Mouse (Mus musculus) stomach, embryonic 16.5 days (tissue): ENCODE data around the gene Atp2a2. TPM values are rescaled to one million over a fixed set of nuclear protein-coding genes. Genes with fewer than 3 reads are reported as not detected.
A peak's percentile ranks its signal among the peaks of the same experiment; 100 is the strongest.

Source experiments
- ATAC-seq: fragments of 200-750 bp; cut with Nextera tagmentation; 2 replicates; pipeline ENCODE4 v1.8.0; 2017; ENCODE audit warnings: moderate number of reproducible peaks, moderate TSS enrichment; ENCODE audit not compliant: insufficient read depth, low FRiP score
- H3K27ac ChIP-seq: fragments of 300-500 bp; sonication (generic); 2 replicates; pipeline ENCODE4 v1.5.1; 2014; ENCODE audit warnings: low read length
- H3K27me3 ChIP-seq: fragments of 300-500 bp; sonication (generic); 2 replicates; pipeline ENCODE4 v1.6.1; 2014; ENCODE audit warnings: low read length, control low read depth, mixed read lengths; ENCODE audit not compliant: control insufficient read depth, insufficient read depth
- H3K36me3 ChIP-seq: fragments of 300-500 bp; sonication (generic); 2 replicates; pipeline ENCODE4 v1.6.1; 2014; ENCODE audit warnings: low read length; ENCODE audit not compliant: control insufficient read depth, insufficient read depth
- H3K4me1 ChIP-seq: fragments of 300-500 bp; sonication (generic); 2 replicates; pipeline ENCODE4 v1.6.1; 2014; ENCODE audit warnings: low read length, control low read depth, mixed read lengths; ENCODE audit not compliant: control insufficient read depth, insufficient read depth
- H3K4me2 ChIP-seq: fragments of 300-500 bp; sonication (generic); 2 replicates; pipeline ENCODE4 v1.6.1; 2014; ENCODE audit warnings: low read depth, low read length, mixed read lengths
- H3K4me3 ChIP-seq: fragments of 300-500 bp; sonication (generic); replicated peaks from 2 replicates; pipeline ENCODE4 v1.5.1; 2014; ENCODE audit warnings: mild to moderate bottlenecking, low read length
- H3K9ac ChIP-seq: fragments of 300-500 bp; sonication (generic); 2 replicates; pipeline ENCODE4 v1.6.1; 2014; ENCODE audit warnings: low read length
- H3K9me3 ChIP-seq: fragments of 300-500 bp; sonication (generic); replicated peaks from 2 replicates; pipeline ENCODE4 v1.6.1; 2016; ENCODE audit warnings: low read length, control low read depth; ENCODE audit not compliant: control insufficient read depth
- WGBS: fragments of 180-500 bp; shearing (Covaris S2); extraction: QIAGEN DNeasy Blood & Tissue Kit; methylation state at CpG from one replicate; pipeline ENCODE4 v1.1.7; 2014; 5-methylcytosine and 5-hydroxymethylcytosine counted together
- polyA plus RNA-seq: library from polyadenylated mRNA; unstranded; fragments of >200 nt; fragmentation: Nextera tagmentation; extraction: Ambion mirVana; gene quantifications from 2 replicates; pipeline ENCODE4 v1.2.1, GENCODE M21; 2015

The Atp2a2 gene
- polyA plus RNA-seq, 1 experiment from 2014 or later = 27.3 TPM

- H3K9ac ChIP-seq = peak overlapping the region; percentile 42; the same call in 1 of the 2 replicates
Measured at GRCm38 (mm10) chr5:122513421-122514126, 11.5 kb upstream of the Atp2a2 start.

GRCm38 (mm10) chr5:122512011-122512410 lies 10.0 kb upstream of the Atp2a2 start:
- WGBS = 59% methylated on average over 6 of the region's 6 CpGs
- Histone ChIP-seq H3K9me3 (no peaks in the 10 kb centered on the region), H3K4me3 (no peak overlapping the region), H3K4me1 (peaks cover 25% of the 10 kb centered on the region), H3K9ac (no peak overlapping the region), H3K4me2 (no peak overlapping the region), H3K27me3 (no peaks in the 10 kb centered on the region), H3K27ac (peak overlapping the region; percentile 78), H3K36me3 (no peaks in the 10 kb centered on the region)
- no peak for ATAC-seq

More at GRCm38 (mm10) chr5:122513421-122514126, 11.5 kb upstream of the Atp2a2 start:
- Histone ChIP-seq H3K4me2 (peak overlapping the region; percentile 24), H3K4me3 (no peak overlapping the region), H3K27ac (0 out of 2 replicates have a peak overlapping the region, but pooled peaks have one; percentile 17), H3K27me3 (no peaks in the 10 kb centered on the region), H3K9me3 (no peaks in the 10 kb centered on the region), H3K36me3 (no peaks in the 10 kb centered on the region), H3K4me1 (peaks cover 27% of the 10 kb centered on the region)
- ATAC-seq = no peak
- 45% methylated on average over 22 of the region's 23 CpGs for WGBS

GRCm38 (mm10) chr5:122511405-122511804 lies 9.4 kb upstream of the Atp2a2 start:
- H3K4me2 ChIP-seq = peak overlapping the region; percentile 26
- H3K9ac ChIP-seq = peak overlapping the region; percentile 32
- H3K4me3 ChIP-seq = no peak overlapping the region
- H3K4me1 ChIP-seq = peaks cover 25% of the 10 kb centered on the region
- no peaks in the 10 kb centered on the region for H3K36me3 ChIP-seq
- no peaks in the 10 kb centered on the region for H3K27me3 ChIP-seq
- H3K27ac ChIP-seq = peak overlapping the region; percentile 78
- no peaks in the 10 kb centered on the region for H3K9me3 ChIP-seq
- ATAC-seq = peak; percentile 35; the same call in 1 of the 2 replicates
- 18% methylated on average over 9 of the region's 9 CpGs for WGBS

GRCm38 (mm10) chr5:122510651-122511157 lies 8.7 kb upstream of the Atp2a2 start:
- peak; percentile 73; the same call in 1 of the 2 replicates for ATAC-seq
- WGBS = 46% methylated on average over 17 of the region's 17 CpGs
- Histone ChIP-seq H3K4me1 (peaks cover 25% of the 10 kb centered on the region), H3K4me3 (no peak overlapping the region), H3K27ac (peak overlapping the region; percentile 78), H3K27me3 (no peaks in the 10 kb centered on the region), H3K4me2 (peak overlapping the region; percentile 22), H3K9me3 (no peaks in the 10 kb centered on the region), H3K9ac (peak overlapping the region; percentile 32), H3K36me3 (no peaks in the 10 kb centered on the region)

GRCm38 (mm10) chr5:122509608-122510007 lies 7.6 kb upstream of the Atp2a2 start:
- Histone ChIP-seq H3K4me1 (peaks cover 25% of the 10 kb centered on the region), H3K4me2 (no peak overlapping the region), H3K36me3 (no peaks in the 10 kb centered on the region), H3K9ac (no peak overlapping the region), H3K9me3 (no peaks in the 10 kb centered on the region), H3K27me3 (no peaks in the 10 kb centered on the region), H3K27ac (no peak overlapping the region), H3K4me3 (no peak overlapping the region)
- WGBS = 41% methylated on average over 7 of the region's 7 CpGs
- ATAC-seq = no peak

- H3K4me3 ChIP-seq = no peak overlapping the region
- H3K4me2 ChIP-seq = no peak overlapping the region
- no peak overlapping the region for H3K9ac ChIP-seq
- H3K4me1 ChIP-seq = peaks cover 19% of the 10 kb centered on the region
- 89% methylated on average over 11 of the region's 11 CpGs for WGBS
- no peaks in the 10 kb centered on the region for H3K9me3 ChIP-seq
- no peak overlapping the region for H3K27ac ChIP-seq
- ATAC-seq = no peak
- H3K36me3 ChIP-seq = no peaks in the 10 kb centered on the region
- H3K27me3 ChIP-seq = no peaks in the 10 kb centered on the region
Measured at GRCm38 (mm10) chr5:122508861-122509306, 6.9 kb upstream of the Atp2a2 start.

- no peaks in the 10 kb centered on the region for H3K36me3 ChIP-seq
- no peak for ATAC-seq
- peaks cover 21% of the 10 kb centered on the region for H3K4me1 ChIP-seq
- no peak overlapping the region for H3K9ac ChIP-seq
- H3K27ac ChIP-seq = no peak overlapping the region
- no peaks in the 10 kb centered on the region for H3K9me3 ChIP-seq
- no peak overlapping the region for H3K4me2 ChIP-seq
- H3K27me3 ChIP-seq = no peaks in the 10 kb centered on the region
- H3K4me3 ChIP-seq = no peak overlapping the region
Measured at GRCm38 (mm10) chr5:122507396-122507795, 5.4 kb upstream of the Atp2a2 start.

- no peaks in the 10 kb centered on the region for H3K27me3 ChIP-seq
- no peak overlapping the region for H3K27ac ChIP-seq
- H3K9ac ChIP-seq = no peak overlapping the region
- no peak overlapping the region for H3K4me3 ChIP-seq
- no peak for ATAC-seq
- H3K4me2 ChIP-seq = no peak overlapping the region
- no peaks in the 10 kb centered on the region for H3K36me3 ChIP-seq
- WGBS = 83% methylated on average over 3 of the region's 3 CpGs
- peaks cover 15% of the 10 kb centered on the region for H3K4me1 ChIP-seq
- H3K9me3 ChIP-seq = no peaks in the 10 kb centered on the region
Measured at GRCm38 (mm10) chr5:122506462-122506861, 4.4 kb upstream of the Atp2a2 start.

GRCm38 (mm10) chr5:122505554-122505953 lies 3.5 kb upstream of the Atp2a2 start:
- Histone ChIP-seq H3K9me3 (no peaks in the 10 kb centered on the region), H3K9ac (no peak overlapping the region), H3K27ac (no peak overlapping the region), H3K27me3 (no peaks in the 10 kb centered on the region), H3K4me3 (no peak overlapping the region), H3K4me2 (no peak overlapping the region), H3K4me1 (peaks cover 8% of the 10 kb centered on the region), H3K36me3 (no peaks in the 10 kb centered on the region)
- 74% methylated on average over 5 of the region's 5 CpGs for WGBS
- ATAC-seq = no peak
